Mouse (Mus musculus) spleen, adult 2 months (tissue): Measurements from ENCODE around the gene Adtrp.

Experiments
- CTCF ChIP-seq: fragments of 200-500 bp; IDR thresholded peaks from 2 replicates; pipeline ENCODE4 v1.5.1; 2011; ENCODE audit warnings: mild to moderate bottlenecking, inconsistent platforms; ENCODE audit not compliant: insufficient read depth, insufficient read length, insufficient replicate concordance; ENCODE audit errors: extremely low read depth
- POLR2A ChIP-seq: fragments of 200-500 bp; IDR thresholded peaks from 2 replicates; pipeline ENCODE4 v1.6.1; 2011; ENCODE audit warnings: low read depth, low read length, inconsistent platforms

GRCm38 (mm10) chr13:41855206-41856185 is 8.0 kb upstream of the Adtrp start:
- TF ChIP-seq CTCF: no peak
- TF ChIP-seq POLR2A: no peak
